Mouse (Mus musculus) layer of hippocampus, postnatal 10 days (tissue): ENCODE measurements around the gene Stk24. TPM values are rescaled to one million over a fixed set of nuclear protein-coding genes. Genes with fewer than 3 reads are reported as not detected.

Source experiments
- total RNA-seq, 2 experiments: library from RNA; stranded (reverse); gene quantifications; 2 replicates each; pipeline ENCODE4 v1.2.3; 2021

The Stk24 gene
- total RNA-seq, 2 experiments from 2014 or later = 45.8 to 51.1 TPM

Other genes with a start within 250 kb of the Stk24 start
- gene Slc15a1, start 125.2 kb upstream of the Stk24 start, total RNA-seq = under 1 TPM; 0.11 to 0.18 TPM